Mouse (Mus musculus): ENCODE data around the gene Dcun1d4.

DNA sequence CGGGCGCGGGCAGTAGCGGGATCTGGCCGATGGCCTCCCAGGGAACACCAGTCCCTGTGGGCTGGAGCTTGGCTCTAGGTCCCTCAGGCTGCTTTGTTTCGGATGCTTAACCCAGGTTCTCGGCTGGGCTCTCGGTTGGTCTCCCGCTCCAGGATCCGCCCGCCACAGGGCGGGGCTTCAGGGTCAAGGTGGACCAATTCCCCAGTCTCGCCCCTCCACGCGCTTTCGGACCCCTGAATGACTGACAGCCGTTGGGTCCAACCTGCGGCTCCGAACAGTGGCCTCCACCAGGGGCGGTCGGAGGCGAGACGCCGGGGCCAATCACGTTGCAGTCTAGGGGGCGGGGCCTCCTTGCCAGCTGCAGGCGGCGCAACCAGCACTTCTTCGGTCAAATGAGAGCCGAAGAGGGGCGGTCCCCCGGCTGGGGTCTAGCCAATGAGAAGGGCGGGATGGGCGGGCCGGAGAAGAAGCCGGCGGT is 9.8 kb downstream of the Dcun1d4 start:
- TF ChIP-seq HCFC1 (IDR thresholded peaks at IDR 0.05; ENCODE audit: borderline replicate concordance, insufficient read depth, low read length) (no peak), CHD2 (IDR thresholded peaks at IDR 0.05; ENCODE audit: low read depth, low read length) (peak; percentile 75), ZC3H11A (IDR thresholded peaks at IDR 0.05; ENCODE audit: borderline replicate concordance, low read depth, low read length) (no peak), ZNF384 (IDR thresholded peaks at IDR 0.05; ENCODE audit: low read depth, low read length) (no peak)
